In genomic region chr1:165848881-165849280, GRCm38 (mm10) we compare ENCODE assay signal across 11 mouse cellular contexts.
A peak's percentile ranks its signal among the peaks of the same experiment; 100 is the strongest.
DNase-seq lines count a peak whose midpoint lies in the region; ATAC-seq and TF ChIP-seq lines count a peak whose summit lies in the region.
"Had no signal": no experiment of that assay in that cellular context is flagged by ENCODE, and none has a peak within 500 bp of the region (broad histone marks: within the 10 kb centered on the region; RNA-seq: fewer than 3 reads in every experiment).

No protein-coding gene starts in this region.

- no peak overlapping the region for H3K27ac ChIP-seq in forebrain, embryonic 11.5 days (ENCODE audit: low read depth, low read length)
- H3K27ac ChIP-seq in forebrain, postnatal 0 days (ENCODE audit: low read depth, low read length), result no peak overlapping the region
- no peak overlapping the region for H3K27ac ChIP-seq in midbrain, postnatal 0 days (ENCODE audit: low read depth, low read length)
- H3K27ac ChIP-seq: embryonic facial prominence, embryonic 15.5 days; hindbrain, embryonic 14.5 days had no signal

- peaks cover 25% of the 10 kb centered on the region for H3K27me3 ChIP-seq in forebrain, embryonic 11.5 days (ENCODE audit: control insufficient read depth, insufficient read depth, low read length)
- no peaks in the 10 kb centered on the region; the same call in 1 of the 2 replicates for H3K27me3 ChIP-seq in forebrain, postnatal 0 days (ENCODE audit: insufficient read depth, low read length)
- no peaks in the 10 kb centered on the region for H3K27me3 ChIP-seq in midbrain, postnatal 0 days (ENCODE audit: insufficient read depth, low read length)

- TF ChIP-seq CTCF in forebrain, postnatal 0 days (IDR thresholded peaks at IDR 0.05; ENCODE audit: low read depth), result no peak
- no peak for TF ChIP-seq CTCF in midbrain, postnatal 0 days (IDR thresholded peaks at IDR 0.05)

- H3K4me2 ChIP-seq in forebrain, embryonic 11.5 days (ENCODE audit: low read depth, low read length, severe bottlenecking), result no peak overlapping the region
- no peak overlapping the region for H3K4me2 ChIP-seq in forebrain, postnatal 0 days (ENCODE audit: low read depth)
- H3K4me2 ChIP-seq in midbrain, postnatal 0 days (ENCODE audit: low read depth, low read length, poor library complexity, severe bottlenecking), result no peak overlapping the region
- H3K4me2 ChIP-seq: embryonic facial prominence, embryonic 15.5 days; hindbrain, embryonic 14.5 days had no signal

- no peak overlapping the region for H3K4me3 ChIP-seq in forebrain, embryonic 11.5 days (ENCODE audit: low read depth, low read length)
- H3K4me3 ChIP-seq in forebrain, postnatal 0 days (ENCODE audit: low read depth, low read length), result no peak overlapping the region
- H3K4me3 ChIP-seq in midbrain, postnatal 0 days (ENCODE audit: low read depth, low read length), result no peak overlapping the region
- H3K4me3 ChIP-seq: embryonic facial prominence, embryonic 15.5 days had no signal

- H3K36me3 ChIP-seq in forebrain, embryonic 11.5 days (ENCODE audit: control insufficient read depth, insufficient read depth, low read length), result no peaks in the 10 kb centered on the region
- H3K36me3 ChIP-seq in forebrain, postnatal 0 days (ENCODE audit: insufficient read depth), result no peaks in the 10 kb centered on the region
- H3K36me3 ChIP-seq in midbrain, postnatal 0 days (ENCODE audit: insufficient read depth, low read length), result no peaks in the 10 kb centered on the region
- H3K36me3 ChIP-seq: embryonic facial prominence, embryonic 15.5 days had no signal

- peaks cover 13% of the 10 kb centered on the region; the same call in 1 of the 2 replicates for H3K4me1 ChIP-seq in forebrain, embryonic 11.5 days (replicated peaks; ENCODE audit: control insufficient read depth, insufficient read depth, low read length)
- H3K4me1 ChIP-seq in forebrain, postnatal 0 days (ENCODE audit: insufficient read depth), result peaks cover 4% of the 10 kb centered on the region; the same call in 1 of the 2 replicates
- H3K4me1 ChIP-seq in midbrain, postnatal 0 days (ENCODE audit: insufficient read depth, low read length), result no peaks in the 10 kb centered on the region

- H3K9me3 ChIP-seq in forebrain, embryonic 11.5 days (ENCODE audit: control insufficient read depth, low read length), result no peaks in the 10 kb centered on the region
- H3K9me3 ChIP-seq in forebrain, postnatal 0 days (ENCODE audit: low read length), result no peaks in the 10 kb centered on the region
- no peaks in the 10 kb centered on the region for H3K9me3 ChIP-seq in midbrain, postnatal 0 days (ENCODE audit: low read length)
- H3K9me3 ChIP-seq: embryonic facial prominence, embryonic 15.5 days had no signal

- no peak overlapping the region for H3K9ac ChIP-seq in forebrain, embryonic 11.5 days (ENCODE audit: low read length)
- no peak overlapping the region for H3K9ac ChIP-seq in forebrain, postnatal 0 days
- no peak overlapping the region for H3K9ac ChIP-seq in midbrain, postnatal 0 days (replicated peaks; ENCODE audit: low read length, poor library complexity, severe bottlenecking)
- H3K9ac ChIP-seq: embryonic facial prominence, embryonic 15.5 days; hindbrain, embryonic 14.5 days had no signal

- ATAC-seq in forebrain, embryonic 11.5 days (replicated peaks; ENCODE audit: low FRiP score), result no peak
- ATAC-seq in forebrain, postnatal 0 days, result no peak
- no peak for ATAC-seq in midbrain, postnatal 0 days (ENCODE audit: low FRiP score)

- WGBS in forebrain, embryonic 11.5 days, result 82% methylated on average over 4 of the region's 4 CpGs
- 88% methylated on average over 4 of the region's 4 CpGs for WGBS in forebrain, postnatal 0 days
- WGBS in midbrain, postnatal 0 days, result 68% methylated on average over 4 of the region's 4 CpGs

- peak; percentile 39 for DNase-seq in forebrain, embryonic 11.5 days (ENCODE audit: low spot score)
- DNase-seq in forebrain, postnatal 0 days, result no peak
- DNase-seq in 416B (ENCODE audit: low read depth), result peak; percentile 82
- peak; percentile 85 for DNase-seq in induced T-regulatory cell, adult 2 months (ENCODE audit: low read depth)
- DNase-seq in natural killer cell, adult 2 months (ENCODE audit: low spot score in 2 of 2), result peak; percentile 80 to 85
- DNase-seq in right cerebral cortex, adult 18-20 months, result no peak
- no peak for DNase-seq in midbrain, postnatal 0 days (ENCODE audit: low spot score)
- no peak for DNase-seq in cerebellum, postnatal 14 days
- DNase-seq: left cerebral cortex, postnatal 4 days had no signal

Comparison
In these comparisons a context has a peak if more than half of its experiments do, and no peak if none do; other contexts are left out.
1. DNase-seq: peak in forebrain, embryonic 11.5 days (single experiment), 416B (single experiment), induced T-regulatory cell, adult 2 months (single experiment) and natural killer cell, adult 2 months (2 of 2); none in forebrain, postnatal 0 days (single experiment), right cerebral cortex, adult 18-20 months (single experiment), midbrain, postnatal 0 days (single experiment) and cerebellum, postnatal 14 days (0 of 2).